Mouse (Mus musculus) T-helper 17 cell (primary cell): ENCODE data around the gene Gm11565.
"Not testable (repeated sequence)": the region's sequence is repeated elsewhere in the genome, so short reads cannot be mapped to it uniquely, and the experiment has no call there.

Experiments used
- in situ Hi-C, 2 experiments: fragments of 300-600 bp; cut with MboI, MseI; formaldehyde crosslinking; loops; 1 replicate in 1 of 2; 2 replicates in 1 of 2; pipeline ENCODE4 v1.15.1; 2025; ENCODE audit warnings: high pct_unique_total_duplicates in 2 of 2

The Gm11565 gene

GRCm38 (mm10) chr11:99914451-99914850 is at the start of gene Gm11565:
Gm11565 (plus strand) TSS chr11:99914751.
- in situ Hi-C loops = loop anchor here in 1 of 2 experiments (25.0 kb wide), 1 partner anchor 1123 kb away; no protein-coding TSS in a partner anchor

GRCm38 (mm10) chr11:99873089-99873488 is 41.5 kb upstream of the Gm11565 start, which contains the start of gene Krtap9-1:
Krtap9-1 (plus strand) TSS chr11:99873389.
- in situ Hi-C loops = not testable (repeated sequence)

- in situ Hi-C loops = not testable (repeated sequence)
Observed at GRCm38 (mm10) chr11:99878887-99879286, 35.7 kb upstream of the Gm11565 start, which contains the start of gene Gm11567. Gm11567 (plus strand) TSS chr11:99879187.

- in situ Hi-C loops = loop anchor here in 1 of 2 experiments (25.0 kb wide), 1 partner anchor 1130 kb away; no protein-coding TSS in a partner anchor
Observed at GRCm38 (mm10) chr11:99907620-99908019, 6.9 kb upstream of the Gm11565 start, which contains the start of gene Krtap31-1. Krtap31-1 (plus strand) TSS chr11:99907920.

GRCm38 (mm10) chr11:99935991-99936390 is 21.4 kb downstream of the Gm11565 start, which contains the start of gene Krtap31-2:
Krtap31-2 (plus strand) TSS chr11:99936291.
- in situ Hi-C loops = no loop called here

- in situ Hi-C loops = no loop called here
Observed at GRCm38 (mm10) chr11:99937751-99938264, 23.3 kb downstream of the Gm11565 start.

- in situ Hi-C loops = no loop called here
Observed at GRCm38 (mm10) chr11:99948175-99948574, 33.6 kb downstream of the Gm11565 start, which contains the start of gene Krtap9-5. Krtap9-5 (plus strand) TSS chr11:99948475.

- in situ Hi-C loops = no loop called here
Observed at GRCm38 (mm10) chr11:99964213-99964612, 49.7 kb downstream of the Gm11565 start.
